Mouse (Mus musculus): ENCODE measurements around the gene Lrrc4.

DNA sequence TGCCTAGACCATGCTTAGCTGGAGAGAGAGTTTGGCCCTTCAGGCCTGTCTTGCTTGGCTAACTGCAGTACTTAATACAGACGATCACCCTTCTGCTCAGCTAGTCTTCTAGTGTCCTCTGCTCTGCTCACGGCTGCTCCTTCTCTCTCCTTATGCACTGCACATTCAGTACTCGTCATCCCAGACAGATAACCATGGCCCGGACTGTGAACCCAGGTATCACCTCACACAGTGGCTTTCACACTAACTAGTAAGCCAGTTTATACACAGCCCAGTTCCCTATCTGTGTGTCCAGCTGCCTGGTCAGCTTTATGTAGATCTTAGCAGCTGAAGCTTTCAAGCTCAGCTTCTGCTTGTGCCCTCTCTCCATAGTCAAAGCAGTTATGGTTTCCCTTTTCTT, 210.1 kb downstream of the Lrrc4 start:
- TF ChIP-seq POLR2A (IDR thresholded peaks at IDR 0.05; ENCODE audit: borderline replicate concordance, insufficient read depth, low read length), result no peak
- no peak for TF ChIP-seq CTCF (IDR thresholded peaks at IDR 0.05; ENCODE audit: borderline replicate concordance, insufficient read depth, low read depth, low read length)

Measured in cerebellum, adult 2 months (tissue).